Mouse (Mus musculus) fat pad, adult 2 months (tissue): ENCODE measurements around the gene Cd68.
"Not testable (repeated sequence)": the region's sequence is repeated elsewhere in the genome, so short reads cannot be mapped to it uniquely, and the experiment has no call there.

Experiments
- DNase-seq: peaks from one replicate; pipeline ENCODE4 v3.0.0-alpha.2; 2011; ENCODE audit warnings: low read depth, low spot score; ENCODE audit errors: extremely low read depth

Gene Cd68

GRCm38 (mm10) chr11:69632284-69633089 is 33.5 kb downstream of the Cd68 start, which contains the start of gene Fxr2:
Gene Fxr2, plus strand, starts transcription at chr11:69632990.
- DNase-seq: peak; percentile 74

- DNase-seq: no peak
These were observed 36.2 kb downstream of the Cd68 start for GRCm38 (mm10) chr11:69629802-69630201.

GRCm38 (mm10) chr11:69628286-69628685 is 37.7 kb downstream of the Cd68 start:
- no peak for DNase-seq

GRCm38 (mm10) chr11:69624339-69624738 is 41.6 kb downstream of the Cd68 start:
- DNase-seq: not testable (repeated sequence)

- no peak for DNase-seq
These were observed 42.9 kb downstream of the Cd68 start for GRCm38 (mm10) chr11:69623006-69623405.

GRCm38 (mm10) chr11:69622406-69622805 is 43.5 kb downstream of the Cd68 start:
- DNase-seq: no peak

GRCm38 (mm10) chr11:69621571-69622268 is 44.2 kb downstream of the Cd68 start, which contains the start of gene Sat2:
Gene Sat2, plus strand, starts transcription at chr11:69622024.
- DNase-seq: no peak

GRCm38 (mm10) chr11:69620394-69621081 is 45.4 kb downstream of the Cd68 start:
- DNase-seq: no peak

GRCm38 (mm10) chr11:69617805-69618204 is 48.1 kb downstream of the Cd68 start, which contains the start of gene Shbg:
Gene Shbg, minus strand, starts transcription at chr11:69617905.
- no peak for DNase-seq

- no peak for DNase-seq
These were observed 49.2 kb downstream of the Cd68 start for GRCm38 (mm10) chr11:69616781-69617180.

GRCm38 (mm10) chr11:69614257-69614588 is 51.7 kb downstream of the Cd68 start:
- not testable (repeated sequence) for DNase-seq
